In the genomic region with DNA sequence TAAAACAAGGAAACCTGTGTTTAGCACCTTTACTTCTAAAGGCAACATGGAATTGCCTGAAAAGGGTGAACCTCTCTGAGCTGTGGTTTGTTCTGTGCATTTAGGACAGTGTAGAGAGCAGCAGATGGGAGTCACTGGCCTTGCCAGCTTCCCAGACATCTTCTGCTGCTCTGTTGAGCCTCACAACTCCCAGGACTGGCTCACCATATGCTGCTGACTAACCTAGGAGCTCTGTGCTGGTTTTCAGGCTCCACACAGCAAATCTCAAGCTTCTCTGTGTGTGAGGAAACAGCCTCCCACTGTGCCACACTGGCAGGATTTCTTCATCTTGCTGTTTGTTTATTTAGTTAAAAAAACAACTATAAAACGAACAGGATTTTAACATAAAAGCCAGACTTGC, we compare ENCODE assay signal across 15 mouse cellular contexts. TPM values are rescaled to one million over a fixed set of nuclear protein-coding genes. Genes with fewer than 3 reads are reported as not detected.
A peak's percentile ranks its signal among the peaks of the same experiment; 100 is the strongest.
DNase-seq lines count a peak whose midpoint lies in the region; ATAC-seq and TF ChIP-seq lines count a peak whose summit lies in the region.
"Had no signal": no experiment of that assay in that cellular context is flagged by ENCODE, and none has a peak within 500 bp of the region (broad histone marks: within the 10 kb centered on the region; RNA-seq: fewer than 3 reads in every experiment).

No protein-coding gene starts in this region.

- no peaks in the 10 kb centered on the region for H3K9me3 ChIP-seq in midbrain, postnatal 0 days (ENCODE audit: low read length)
- H3K9me3 ChIP-seq in midbrain, embryonic 13.5 days: no peaks in the 10 kb centered on the region
- H3K9me3 ChIP-seq: embryonic facial prominence, embryonic 15.5 days; G1E; liver, embryonic 13.5 days had no signal

- no peak for TF ChIP-seq CTCF in midbrain, postnatal 0 days (IDR thresholded peaks at IDR 0.05)

- ATAC-seq in midbrain, postnatal 0 days (ENCODE audit: low FRiP score): no peak
- no peak for ATAC-seq in midbrain, embryonic 13.5 days

- no peak overlapping the region for H3K4me2 ChIP-seq in midbrain, postnatal 0 days (ENCODE audit: low read depth, low read length, poor library complexity, severe bottlenecking)
- H3K4me2 ChIP-seq in midbrain, embryonic 13.5 days (replicated peaks): no peak overlapping the region
- H3K4me2 ChIP-seq: embryonic facial prominence, embryonic 15.5 days; liver, embryonic 13.5 days; midbrain, embryonic 11.5 days had no signal

- no peak overlapping the region for H3K9ac ChIP-seq in midbrain, postnatal 0 days (replicated peaks; ENCODE audit: low read length, poor library complexity, severe bottlenecking)
- no peak overlapping the region for H3K9ac ChIP-seq in midbrain, embryonic 13.5 days (replicated peaks)
- H3K9ac ChIP-seq: embryonic facial prominence, embryonic 15.5 days; liver, embryonic 13.5 days had no signal

- WGBS in midbrain, postnatal 0 days: 46% methylated on average over 1 of the region's 1 CpGs
- 35% methylated on average over 1 of the region's 1 CpGs for WGBS in midbrain, embryonic 13.5 days

- no peaks in the 10 kb centered on the region for H3K36me3 ChIP-seq in midbrain, postnatal 0 days (ENCODE audit: insufficient read depth, low read length)
- H3K36me3 ChIP-seq in midbrain, embryonic 13.5 days: no peaks in the 10 kb centered on the region
- H3K36me3 ChIP-seq: embryonic facial prominence, embryonic 15.5 days; G1E; liver, embryonic 13.5 days had no signal

- no peak overlapping the region for H3K4me3 ChIP-seq in midbrain, postnatal 0 days (ENCODE audit: low read depth, low read length)
- H3K4me3 ChIP-seq in midbrain, embryonic 13.5 days (replicated peaks): no peak overlapping the region
- H3K4me3 ChIP-seq: embryonic facial prominence, embryonic 15.5 days; liver, embryonic 13.5 days had no signal

- no peak overlapping the region for H3K27ac ChIP-seq in midbrain, postnatal 0 days (ENCODE audit: low read depth, low read length)
- no peak overlapping the region for H3K27ac ChIP-seq in midbrain, embryonic 13.5 days
- H3K27ac ChIP-seq: embryonic facial prominence, embryonic 15.5 days; liver, embryonic 13.5 days had no signal

- no peaks in the 10 kb centered on the region for H3K4me1 ChIP-seq in midbrain, postnatal 0 days (ENCODE audit: insufficient read depth, low read length)
- no peaks in the 10 kb centered on the region for H3K4me1 ChIP-seq in midbrain, embryonic 13.5 days (replicated peaks)
- H3K4me1 ChIP-seq: embryonic facial prominence, embryonic 15.5 days; liver, embryonic 13.5 days had no signal

- DNase-seq in frontal cortex, postnatal 36 days (ENCODE audit: low spot score in 2 of 2): peak; percentile 9 to 48
- DNase-seq in frontal cortex, postnatal 10 days (ENCODE audit: low spot score in 2 of 2): no peak
- DNase-seq in midbrain, postnatal 0 days (ENCODE audit: low spot score): peak; percentile 55
- DNase-seq in cerebellum, adult 9-11 months: peak; percentile 80
- DNase-seq in telencephalon, adult 2 months (ENCODE audit: low read depth, low spot score): peak; percentile 43
- DNase-seq in c-Kit-positive CD71-positive TER-119-positive erythroid progenitor cells, embryonic 14.5 days (ENCODE audit: low spot score): no peak
- DNase-seq: adrenal gland, postnatal 25 days; gastrocnemius, postnatal 10 days; kidney, adult 2 months; liver, embryonic 13.5 days; thymus, adult 18-20 months had no signal

- no peaks in the 10 kb centered on the region for H3K27me3 ChIP-seq in midbrain, postnatal 0 days (ENCODE audit: insufficient read depth, low read length)
- no peaks in the 10 kb centered on the region for H3K27me3 ChIP-seq in midbrain, embryonic 13.5 days
- H3K27me3 ChIP-seq: embryonic facial prominence, embryonic 15.5 days; liver, embryonic 13.5 days had no signal

RNA-seq across cellular contexts. Expression of gene Trpc6, which starts 53.1 kb away (rescaled TPM):
- 0.38 and 2.3 TPM in 2 replicates for total RNA-seq in midbrain, postnatal 0 days (2014; rRNA removed)
- 0.62 and 0.92 TPM in 2 replicates for polyA plus RNA-seq in midbrain, postnatal 0 days (2015; fragmentation: Nextera tagmentation; extraction: Ambion mirVana)
- polyA plus RNA-seq in midbrain, embryonic 13.5 days (2015; fragmentation: Nextera tagmentation; extraction: Ambion mirVana): 0.67 and 0.77 TPM in 2 replicates
- total RNA-seq: G1E had no signal
- polyA plus RNA-seq: G1E had no signal

Comparison
In these comparisons a context has a peak if more than half of its experiments do, and no peak if none do; other contexts are left out.
1. DNase-seq: peak in frontal cortex, postnatal 36 days (2 of 2), midbrain, postnatal 0 days (single experiment), cerebellum, adult 9-11 months (single experiment) and telencephalon, adult 2 months (single experiment); none in frontal cortex, postnatal 10 days (0 of 2) and c-Kit-positive CD71-positive TER-119-positive erythroid progenitor cells, embryonic 14.5 days (single experiment).